Mouse (Mus musculus): ENCODE measurements around the gene Arpc3.

- TF ChIP-seq USF1 (IDR thresholded peaks at IDR 0.05; ENCODE audit: low read depth): no peak
- TF ChIP-seq MYOG (IDR thresholded peaks at IDR 0.05; ENCODE audit: control insufficient read depth in 1 of 3, insufficient read depth in 1 of 3, insufficient read length in 2 of 3, low read depth in 2 of 3): no peak
- no peak for TF ChIP-seq POLR2A (IDR thresholded peaks at IDR 0.05; ENCODE audit: insufficient read length, low read depth)
- no peak for TF ChIP-seq MAX (IDR thresholded peaks at IDR 0.05; ENCODE audit: low read depth)
- TF ChIP-seq TCF12 (IDR thresholded peaks at IDR 0.05; ENCODE audit: insufficient read depth, poor library complexity, severe bottlenecking): no peak
- TF ChIP-seq POLR2AphosphoS2 (IDR thresholded peaks at IDR 0.05; ENCODE audit: insufficient read length, low read depth): no peak
- TF ChIP-seq CEBPB (IDR thresholded peaks at IDR 0.05; ENCODE audit: insufficient read depth, poor library complexity, severe bottlenecking): no peak
- no peak for TF ChIP-seq TCF3 (IDR thresholded peaks at IDR 0.05; ENCODE audit: insufficient read length, low read depth)
- TF ChIP-seq SRF (IDR thresholded peaks at IDR 0.05; ENCODE audit: control insufficient read depth, insufficient read length, low read depth): no peak
- TF ChIP-seq E2F4 (IDR thresholded peaks at IDR 0.05; ENCODE audit: insufficient read depth): no peak
- no peak for TF ChIP-seq MYOD1 (IDR thresholded peaks at IDR 0.05; ENCODE audit: control insufficient read depth in 1 of 3, insufficient read length in 2 of 3, low read depth in 2 of 3)
- no peak for TF ChIP-seq REST (IDR thresholded peaks at IDR 0.05; ENCODE audit: insufficient read depth, insufficient read length)
These were observed 1.7 kb upstream of the Arpc3 start for GRCm38 (mm10) chr5:122390006-122390405.

All from myocyte (in vitro differentiated cells).